Mouse (Mus musculus) telencephalon, adult 2 months (tissue): ENCODE data around the gene Pamr1.

Experiments used
- DNase-seq: peaks from one replicate; pipeline ENCODE4 v3.0.0-alpha.2; 2011; ENCODE audit warnings: low read depth, low spot score

Pamr1 gene

DNA sequence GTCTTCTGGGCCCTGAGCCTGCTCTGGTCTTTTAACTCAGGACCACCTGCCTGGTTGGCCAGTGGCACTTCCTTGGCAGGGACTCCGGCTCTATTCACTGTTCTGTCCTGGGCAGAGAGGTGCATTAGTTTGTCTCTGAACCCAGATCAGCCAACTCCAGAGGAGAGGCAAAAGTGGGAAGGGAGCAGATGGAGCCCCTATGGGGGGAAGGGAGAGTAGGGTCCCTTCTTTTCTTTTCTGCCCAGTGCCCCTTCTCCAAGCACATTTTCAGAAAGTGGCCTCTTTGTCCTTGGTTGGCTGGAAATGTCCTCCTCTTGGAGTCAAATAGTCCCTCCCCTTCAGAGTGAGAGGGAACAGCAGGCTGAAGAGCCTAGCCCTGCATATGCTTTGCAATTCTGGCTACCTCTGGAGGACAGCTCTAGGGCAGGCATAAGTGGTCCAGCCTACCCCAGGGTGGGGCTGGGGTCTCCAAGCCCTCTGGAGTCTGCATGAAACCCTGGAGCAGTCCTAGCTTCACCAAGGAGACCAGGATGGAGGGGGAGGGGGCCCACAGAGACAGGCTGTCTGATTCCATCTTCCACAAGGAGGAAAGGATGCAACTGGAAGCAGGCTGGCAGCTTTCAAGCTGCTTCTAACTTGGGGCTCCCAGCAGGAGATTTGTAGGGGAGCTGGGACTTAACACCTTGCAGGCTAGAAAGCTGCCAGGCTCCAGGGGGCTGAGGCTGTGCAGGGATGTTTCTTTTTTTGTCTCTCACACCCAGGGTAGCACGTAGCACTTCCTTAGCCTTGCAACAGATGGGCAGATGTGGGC, 49.3 kb downstream of the Pamr1 start:
- peak; percentile 95 for DNase-seq

DNA sequence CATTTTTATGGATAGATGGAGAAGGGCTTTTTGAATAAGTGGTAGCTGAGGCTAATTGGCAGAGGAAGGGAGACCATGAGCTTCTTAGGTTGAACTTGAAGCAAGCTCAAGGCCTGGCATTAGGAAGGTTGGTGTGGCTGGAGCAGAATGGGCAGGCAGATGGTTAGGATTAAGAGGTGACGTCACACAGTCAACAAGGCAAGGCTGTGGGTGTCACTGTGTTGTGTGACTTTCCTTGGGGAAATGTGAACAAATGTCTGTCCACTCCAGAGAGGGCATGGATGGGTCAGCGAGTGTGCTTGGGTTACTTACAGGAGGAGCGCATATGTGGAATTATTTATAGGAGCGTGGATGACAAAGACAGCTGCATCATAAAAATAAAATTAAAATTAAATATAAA, 50.7 kb downstream of the Pamr1 start:
- DNase-seq = no peak

DNA sequence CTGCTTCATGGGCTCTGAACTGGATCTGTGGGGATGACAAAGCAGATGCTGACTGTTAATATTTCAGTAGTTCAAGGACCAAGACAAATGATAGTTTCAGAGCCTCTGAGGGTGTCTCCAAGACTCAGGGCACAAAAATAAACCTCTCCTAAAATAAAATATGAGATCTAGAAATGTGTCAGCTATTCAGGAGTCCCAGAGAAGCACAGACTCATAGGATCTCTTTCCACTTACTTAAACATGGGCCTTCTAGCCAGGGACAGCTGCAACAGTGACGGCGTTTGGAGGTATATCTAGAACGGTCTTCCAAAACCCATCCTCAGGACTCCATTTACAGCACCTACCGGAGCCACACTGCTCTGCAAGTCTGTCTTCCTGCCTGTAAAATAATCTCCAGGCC, 60.7 kb downstream of the Pamr1 start:
- DNase-seq = no peak

DNA sequence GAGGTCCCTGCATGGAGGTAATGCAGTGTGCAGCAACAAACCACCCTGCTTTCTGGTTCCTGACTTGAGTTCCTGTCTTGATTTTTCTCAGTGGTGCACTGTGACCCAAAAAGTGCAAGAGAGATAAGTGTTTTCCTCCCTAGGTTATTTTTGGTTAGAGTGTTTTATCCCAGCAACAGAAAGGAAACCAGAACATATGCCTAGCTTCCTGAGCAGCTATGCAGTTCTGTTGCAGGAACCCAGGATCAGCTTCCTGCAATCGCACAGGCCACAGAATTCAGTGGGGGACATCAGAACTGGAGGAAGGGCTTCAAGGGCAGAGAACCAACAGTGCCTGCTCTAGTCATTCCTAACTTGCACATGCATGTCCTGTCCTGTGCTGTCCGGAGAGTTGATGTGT, 66.8 kb downstream of the Pamr1 start:
- no peak for DNase-seq

DNA sequence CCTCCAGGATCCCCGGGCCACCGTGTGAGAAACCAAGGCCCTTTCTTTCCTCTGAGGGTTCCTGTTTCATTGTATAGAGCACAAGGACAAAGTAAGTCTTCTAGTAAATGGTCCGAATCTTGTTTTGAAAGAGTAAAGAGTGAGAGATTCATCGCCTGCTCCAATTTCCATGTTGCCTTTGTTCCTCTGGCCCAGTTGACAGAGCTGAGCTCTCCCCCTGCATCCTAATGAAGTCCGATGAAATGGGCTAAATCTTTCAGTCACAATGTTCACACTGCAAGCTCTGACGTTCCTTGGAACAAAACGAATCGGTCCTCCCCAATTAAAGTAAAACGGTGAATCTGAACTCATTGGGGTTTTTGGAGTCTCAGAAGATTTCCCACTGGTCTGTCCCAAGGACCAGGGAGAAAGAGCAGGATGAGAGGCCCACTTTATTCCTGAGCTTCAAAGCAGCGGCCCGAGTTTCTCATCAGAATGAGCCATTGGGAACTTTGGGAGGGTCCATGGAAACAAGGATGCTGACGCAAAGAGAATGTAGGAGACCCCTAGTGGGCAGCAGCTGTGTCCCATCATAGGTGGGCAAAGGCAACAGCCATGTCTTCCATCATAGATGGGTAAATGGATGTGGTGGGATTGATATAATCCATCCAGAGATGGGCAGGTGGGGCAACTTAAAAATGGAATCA, 71.1 kb downstream of the Pamr1 start:
- DNase-seq = no peak

DNA sequence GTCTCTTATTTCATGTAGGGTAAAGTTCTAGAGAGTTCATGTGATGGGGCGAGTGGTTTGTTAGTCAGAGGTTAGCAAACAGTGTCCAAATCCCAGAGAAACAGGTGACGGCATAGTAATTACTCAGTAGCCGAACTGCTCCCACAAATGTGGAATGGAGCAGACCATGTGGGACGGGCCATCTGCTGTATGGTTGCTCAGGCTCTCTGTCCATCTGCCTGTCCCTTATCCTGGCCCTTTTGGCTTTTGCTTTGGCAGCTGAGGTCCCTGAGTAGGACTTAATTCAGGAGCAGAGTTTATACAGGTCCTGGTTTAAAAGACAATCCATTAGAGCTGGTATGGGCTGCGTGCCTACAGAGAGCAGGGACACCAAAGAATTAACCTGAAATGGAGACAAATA, 72.4 kb downstream of the Pamr1 start:
- no peak for DNase-seq

DNA sequence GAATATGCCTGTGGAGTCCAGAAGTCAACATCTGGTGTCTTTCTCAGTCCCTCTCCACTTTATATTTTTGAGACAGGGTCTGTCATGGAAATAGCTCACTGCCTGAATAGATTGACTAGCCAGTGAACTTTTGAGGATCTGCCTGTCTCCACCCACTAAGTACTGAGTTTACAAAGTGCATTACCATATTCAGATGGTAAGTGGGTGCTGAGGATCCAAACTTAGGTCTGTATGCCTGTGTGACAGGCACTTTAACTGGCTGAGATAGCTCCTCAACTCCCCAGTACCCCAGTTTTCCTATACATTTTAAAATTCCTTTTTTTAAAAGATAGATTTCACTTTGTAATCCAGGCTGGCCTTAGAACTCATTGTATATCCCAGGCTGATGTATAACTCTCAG, 73.1 kb downstream of the Pamr1 start:
- no peak for DNase-seq

DNA sequence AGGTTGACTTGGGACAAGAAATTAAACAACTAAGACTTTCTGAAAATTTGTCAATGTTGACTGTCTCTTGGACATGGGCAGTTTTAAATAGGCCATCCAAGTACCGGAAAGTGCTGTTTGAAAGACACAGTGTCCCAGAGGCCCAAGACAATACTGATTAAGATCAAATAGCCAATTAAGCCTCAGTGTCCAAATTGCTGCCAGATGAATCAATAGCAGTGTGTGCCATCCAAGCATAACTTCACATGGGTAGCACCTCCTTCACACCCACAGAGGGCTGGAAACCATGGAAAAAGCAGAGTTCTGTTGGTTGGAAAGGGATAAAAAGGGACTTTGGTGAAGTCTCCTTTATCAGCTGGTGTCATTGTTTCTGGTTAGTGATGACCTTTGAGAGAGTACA, 74.7 kb downstream of the Pamr1 start:
- DNase-seq = no peak

DNA sequence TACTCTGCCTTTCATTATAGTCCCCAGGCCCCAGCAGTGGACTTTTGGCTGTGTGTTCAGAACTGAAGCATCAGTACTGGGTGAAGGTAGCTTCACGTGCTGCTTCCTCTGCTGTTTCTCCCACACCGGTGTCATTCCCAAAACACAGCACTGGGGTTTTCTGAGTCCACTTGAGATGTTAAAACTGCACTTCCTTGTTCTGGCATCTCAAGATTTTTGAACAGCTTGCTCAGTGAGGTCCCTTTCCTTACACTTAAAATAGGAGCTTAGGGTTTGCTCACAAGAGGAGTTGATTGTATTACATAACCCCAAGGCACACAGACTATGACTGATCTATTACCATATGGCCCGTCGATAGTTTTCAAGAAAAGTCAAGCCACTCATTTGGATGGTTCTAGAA, 82.5 kb downstream of the Pamr1 start:
- peak; percentile 64 for DNase-seq

DNA sequence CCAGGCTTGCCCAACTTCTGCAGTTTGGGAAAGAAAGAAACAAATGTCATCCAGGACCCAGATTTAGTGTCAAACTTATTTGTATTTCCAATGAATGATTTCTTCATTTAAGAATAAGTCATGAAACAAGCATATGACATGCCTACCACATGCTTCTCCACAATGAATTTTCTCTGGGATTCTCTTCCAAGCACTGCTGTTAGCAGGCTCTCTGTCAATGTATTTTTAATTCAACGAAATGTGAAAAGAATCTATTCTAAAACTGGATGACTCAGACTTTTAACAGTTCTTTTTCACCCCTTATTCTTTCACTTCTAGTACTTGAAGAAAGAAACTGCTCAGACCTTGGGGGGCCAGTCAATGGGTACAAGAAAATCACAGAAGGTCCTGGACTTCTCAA, 84.2 kb downstream of the Pamr1 start:
- DNase-seq = peak; percentile 79

DNA sequence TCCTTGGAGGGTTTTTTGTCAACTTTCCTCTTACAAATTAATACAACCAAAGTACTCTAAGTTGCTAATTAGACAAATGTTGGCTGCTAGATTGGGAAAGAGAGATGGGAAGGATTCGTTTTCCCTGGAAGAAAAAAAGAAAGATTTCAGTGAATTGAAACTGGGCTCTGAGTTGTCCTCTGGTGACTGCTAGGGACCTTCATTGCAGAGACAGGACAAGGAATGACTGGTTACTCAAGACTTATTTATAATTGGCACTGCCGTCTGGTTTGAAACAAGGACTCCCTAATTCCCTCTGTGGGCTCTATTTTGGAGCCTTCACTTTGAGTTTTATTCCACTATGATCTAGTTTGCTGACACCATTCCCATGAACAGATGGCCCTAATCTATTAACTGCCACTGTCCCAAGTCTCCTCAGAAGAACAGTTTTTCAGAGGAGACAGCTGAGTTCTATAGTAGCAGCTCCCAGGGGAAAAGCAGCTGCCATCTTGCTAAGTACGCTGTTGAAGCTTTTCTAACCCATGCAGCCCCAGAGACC, 85.8 kb downstream of the Pamr1 start:
- no peak for DNase-seq

DNA sequence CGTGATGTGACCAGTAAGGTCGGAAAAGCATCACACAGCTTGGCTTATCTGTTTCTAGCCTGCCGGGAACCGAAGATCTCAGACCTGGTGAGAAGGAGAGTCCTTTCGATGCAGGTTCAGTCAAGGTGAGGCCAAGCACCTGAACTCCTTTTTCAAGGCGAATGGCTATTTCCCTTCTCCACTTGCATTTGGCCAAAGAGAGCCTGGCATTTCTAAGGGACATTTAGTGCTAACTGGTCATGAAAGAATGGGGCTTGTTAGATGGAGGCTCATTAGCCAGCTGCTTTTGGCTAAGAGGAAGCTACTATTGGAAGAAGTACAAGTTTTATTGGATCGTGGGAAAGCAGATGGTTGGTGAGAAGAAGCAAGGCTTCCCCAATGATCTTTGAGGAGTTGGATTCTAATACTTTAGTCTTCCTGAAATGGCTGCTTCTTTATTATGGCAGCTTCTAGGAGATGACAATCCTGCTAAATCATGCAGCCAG, 86.3 kb downstream of the Pamr1 start:
- DNase-seq = no peak

DNA sequence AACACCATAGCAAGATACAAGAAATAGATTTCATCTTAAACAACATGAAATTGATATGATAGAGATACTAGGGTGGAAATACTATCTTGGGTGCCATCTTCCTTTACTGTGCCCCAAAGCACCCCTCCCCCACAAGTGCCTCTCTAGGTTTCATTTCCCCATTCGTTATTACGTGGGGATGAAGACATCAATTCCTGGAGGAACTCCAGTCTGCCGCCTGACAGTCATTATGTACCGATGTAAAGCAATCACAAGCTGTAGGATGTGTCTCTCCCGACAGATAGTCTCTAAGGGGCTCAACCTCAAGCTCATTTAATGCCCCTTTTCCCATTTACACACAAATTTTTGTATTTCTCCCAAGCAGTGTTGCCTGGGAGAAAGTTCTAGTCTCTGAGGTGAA, 88.3 kb downstream of the Pamr1 start:
- DNase-seq = no peak

DNA sequence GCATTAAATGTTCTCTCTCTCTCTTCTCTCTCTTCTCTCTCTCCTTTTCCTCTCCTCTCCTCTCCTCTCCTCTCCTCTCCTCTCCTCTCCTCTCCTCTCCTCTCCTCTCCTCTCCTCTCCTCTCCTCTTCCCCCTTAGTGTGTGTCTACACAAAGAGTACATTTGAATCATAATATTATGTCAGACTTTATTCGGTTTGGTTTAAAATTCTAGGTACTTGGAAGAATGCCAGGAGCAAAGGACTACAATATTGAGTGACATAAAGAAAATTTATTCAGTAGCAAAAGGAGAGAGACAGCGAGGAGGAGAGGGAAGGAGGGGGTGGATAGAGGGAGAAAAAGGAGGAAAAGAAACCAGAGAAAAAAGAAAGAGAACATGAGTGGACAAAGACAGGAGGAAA, 88.9 kb downstream of the Pamr1 start:
- DNase-seq = no peak

DNA sequence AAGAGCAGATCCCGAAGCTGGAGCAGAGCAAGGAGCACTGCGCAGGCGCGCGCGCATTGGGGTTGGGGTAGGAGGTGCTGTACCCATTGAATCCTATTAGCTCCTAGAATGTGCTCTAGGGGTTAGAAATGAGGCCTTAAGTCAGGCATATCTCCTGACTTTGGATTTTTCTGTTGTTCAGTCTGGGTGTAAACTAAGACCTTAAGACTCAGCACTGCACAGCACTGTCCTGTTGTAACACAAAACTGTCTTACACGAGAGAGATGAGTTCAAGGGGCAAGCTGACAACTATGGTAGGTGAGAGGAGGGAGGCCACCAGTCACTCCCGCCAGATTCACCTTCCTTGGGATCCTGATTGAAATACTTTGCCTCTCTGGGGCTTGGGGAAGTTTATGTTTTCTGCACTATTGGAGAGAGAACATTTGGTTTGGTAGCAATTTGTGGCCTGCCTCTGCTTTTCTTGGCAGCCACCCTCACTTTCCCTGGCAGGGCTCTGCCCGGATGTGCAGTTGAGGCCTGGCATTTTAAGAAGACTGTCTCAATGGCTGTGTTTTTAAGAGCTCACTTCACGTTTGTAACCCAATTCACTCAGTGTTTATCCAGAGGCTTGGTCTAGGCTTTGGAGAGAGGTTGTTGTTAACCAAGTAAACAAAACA, 99.2 kb downstream of the Pamr1 start:
- DNase-seq = no peak

DNA sequence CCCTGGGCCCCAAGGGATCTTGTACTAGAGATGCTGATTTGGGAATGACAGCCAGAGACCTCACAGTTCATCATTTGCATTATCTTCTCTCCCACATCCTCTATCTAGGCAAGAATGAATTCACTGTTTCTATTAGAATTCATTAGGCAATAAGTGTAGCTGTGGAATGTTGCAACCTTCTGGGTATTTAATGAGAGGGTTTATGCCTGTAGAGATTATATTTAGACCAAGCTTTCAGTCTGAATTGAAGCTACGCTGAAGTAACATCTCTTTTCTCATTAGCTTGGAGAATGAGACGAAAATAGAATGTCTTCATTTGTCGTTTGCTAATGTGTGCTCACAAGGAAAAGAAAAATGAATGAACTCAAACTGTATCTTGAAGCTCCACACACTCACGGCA, 100.5 kb downstream of the Pamr1 start:
- DNase-seq = no peak

DNA sequence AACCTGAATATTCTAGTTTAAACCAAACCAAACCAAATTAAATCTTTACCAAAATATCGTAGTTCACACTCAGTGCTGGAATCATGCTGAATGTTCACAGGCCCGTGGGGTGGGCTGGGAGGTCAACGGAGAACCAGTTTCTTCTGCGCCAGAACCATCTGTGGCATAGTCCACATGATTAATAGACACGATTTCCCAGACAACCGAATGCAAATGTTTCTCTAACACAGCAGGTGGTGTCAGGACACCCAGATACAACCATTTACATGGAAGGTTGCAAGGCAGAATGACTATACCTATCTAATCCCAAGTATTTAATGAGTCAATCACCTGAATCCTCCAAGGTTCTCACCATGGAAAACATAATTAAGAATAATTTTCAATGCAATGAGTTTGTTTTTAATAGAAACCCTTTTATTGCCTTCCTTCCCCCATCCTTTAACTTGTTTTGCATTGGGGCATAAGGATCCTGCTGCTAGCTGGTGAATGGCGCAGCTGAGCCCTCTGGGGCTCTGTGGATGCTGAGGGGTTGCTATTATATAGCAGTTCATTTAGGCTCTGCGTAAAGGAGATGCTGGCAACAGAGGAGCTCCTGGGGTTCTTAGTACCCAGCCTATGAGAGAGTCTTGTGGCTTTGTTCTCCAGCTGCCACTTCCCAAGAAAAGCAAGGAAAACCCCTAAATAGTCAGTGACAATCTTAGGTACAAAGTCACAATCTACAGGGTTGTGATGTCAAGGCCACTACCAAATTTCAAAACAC, 106.3 kb downstream of the Pamr1 start:
- DNase-seq = no peak

DNA sequence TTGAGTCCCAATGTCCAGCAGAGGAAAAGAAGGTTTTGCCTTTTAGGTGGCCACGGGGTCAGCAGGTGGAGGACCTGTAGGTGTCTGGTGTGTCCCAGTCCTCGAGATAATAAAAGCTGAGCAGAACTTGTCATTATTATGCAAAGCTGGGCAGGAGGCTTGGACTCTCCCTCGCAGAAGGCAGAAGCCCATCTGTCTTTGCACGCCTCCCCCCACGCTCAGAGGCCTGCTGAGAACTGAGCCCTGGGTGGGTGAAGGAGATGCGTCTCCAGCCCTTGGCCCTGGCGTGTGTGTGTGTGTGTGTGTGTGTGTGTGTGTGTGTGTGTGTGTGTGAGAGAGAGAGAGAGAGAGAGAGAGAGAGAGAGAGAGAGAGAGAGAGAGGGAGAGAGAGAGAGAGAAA, 107.9 kb downstream of the Pamr1 start:
- no peak for DNase-seq

DNA sequence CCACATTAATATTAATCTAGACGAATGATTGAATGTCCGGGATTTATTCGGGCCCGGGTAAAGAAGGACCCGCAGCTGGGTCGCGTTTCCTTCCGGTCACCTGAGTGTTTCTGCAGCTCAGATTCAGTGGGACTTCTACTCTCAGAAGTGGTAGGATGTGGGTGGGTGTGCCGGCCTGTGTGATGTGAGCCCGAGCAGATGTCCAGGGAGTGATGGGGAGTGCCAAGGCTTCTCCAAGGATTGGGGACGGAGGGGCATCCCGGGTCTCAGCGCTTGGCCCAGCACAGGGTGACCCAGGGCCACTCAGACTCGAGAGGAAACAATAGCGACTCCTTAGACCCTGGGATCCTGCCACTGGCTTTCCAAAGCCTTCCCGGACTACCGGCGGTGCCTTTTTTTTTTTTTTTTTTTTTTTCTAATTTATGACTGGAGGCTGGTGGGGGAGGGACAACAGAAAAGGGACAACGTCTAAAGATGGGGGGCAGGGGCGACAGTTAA, 108.4 kb downstream of the Pamr1 start, which contains the start of gene Slc1a2:
Gene Slc1a2 (plus strand): TSS at position 497 of the 498 bp plus-strand sequence.
- no peak for DNase-seq

DNA sequence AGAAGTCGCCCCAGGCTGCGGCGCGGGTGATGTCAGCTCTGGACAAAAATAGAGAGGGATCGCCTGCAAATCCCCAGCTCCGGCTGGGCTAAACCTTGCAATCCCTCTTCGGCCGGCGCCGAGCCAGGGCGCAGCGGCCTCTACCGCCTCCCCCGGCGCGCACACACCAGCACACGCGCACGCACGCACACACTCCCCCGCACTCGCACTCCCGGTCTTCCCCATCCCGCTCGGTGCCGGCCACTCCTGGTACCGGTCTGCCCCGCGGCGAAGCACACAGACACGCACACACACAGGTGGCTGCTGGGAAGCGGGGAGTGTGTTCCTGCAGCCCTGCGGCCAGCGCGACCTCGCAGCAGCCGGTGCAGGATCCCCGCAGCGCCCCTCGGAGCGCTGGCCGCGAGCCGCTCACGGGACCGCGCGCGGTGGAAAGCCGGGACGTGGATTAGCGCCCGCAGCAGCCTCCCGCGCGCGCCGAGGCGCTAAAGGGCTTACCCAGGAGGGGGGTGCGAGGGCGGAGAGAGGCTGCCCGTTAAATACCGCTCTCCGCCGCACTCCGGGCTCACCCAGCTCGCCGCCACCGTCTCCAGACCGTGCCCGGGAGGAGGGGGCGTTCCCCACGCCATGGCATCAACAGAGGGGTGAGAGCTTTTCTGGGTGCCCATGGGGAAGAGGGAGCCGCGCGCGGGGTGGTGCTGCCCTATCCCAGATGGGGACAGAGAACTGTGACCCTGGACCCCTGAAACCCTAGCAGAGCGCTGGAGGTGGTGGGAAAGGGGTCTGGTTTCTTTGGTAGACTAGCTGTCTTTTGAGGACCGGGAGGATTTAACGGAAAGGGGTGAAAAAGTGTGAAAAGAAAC, 109.1 kb downstream of the Pamr1 start:
- DNase-seq = peak; percentile 69

DNA sequence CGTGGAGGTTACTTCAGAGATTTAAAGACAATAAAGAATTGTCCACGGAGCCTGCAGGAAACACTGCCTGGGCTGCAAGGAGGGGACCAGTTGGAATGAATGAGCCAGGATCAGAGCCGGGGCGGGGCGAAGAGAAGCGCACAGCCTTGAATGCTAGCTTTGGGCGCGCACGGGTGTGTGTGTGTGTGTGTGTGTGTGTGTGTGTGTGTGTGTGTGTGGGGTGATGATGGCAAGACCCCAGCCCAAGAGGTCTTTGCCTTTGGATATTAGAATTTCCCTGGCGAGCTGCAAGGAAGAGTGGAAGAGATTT, 109.7 kb downstream of the Pamr1 start:
- no peak for DNase-seq
